Mouse (Mus musculus) gastrocnemius, adult 2 months (tissue): ENCODE measurements around the gene 6030408B16Rik. TPM values are rescaled to one million over a fixed set of nuclear protein-coding genes. Genes with fewer than 3 reads are reported as not detected.
A peak's percentile ranks its signal among the peaks of the same experiment; 100 is the strongest.

ENCODE experiments used
- DNase-seq: peaks from one replicate; pipeline ENCODE4 v3.0.0; 2022
- H3K27ac ChIP-seq: fragments of 200-600 bp; 2 replicates; pipeline ENCODE4 v1.8.1; 2022; ENCODE audit warnings: mild to moderate bottlenecking
- H3K4me3 ChIP-seq: fragments of 200-600 bp; 2 replicates; pipeline ENCODE4 v1.8.1; 2022; ENCODE audit warnings: mild to moderate bottlenecking, moderate library complexity
- CTCF ChIP-seq: fragments of 200-600 bp; IDR thresholded peaks from 2 replicates; pipeline ENCODE4 v1.8.1; 2022; ENCODE audit warnings: antibody characterized with exemption, mild to moderate bottlenecking, moderate library complexity
- intact Hi-C: fragments of 180-260 bp; cut with DNase I; formaldehyde crosslinking; loops from one replicate; pipeline ENCODE4 v1.15.1; 2025
- total RNA-seq, 2 experiments: library from RNA; stranded (reverse); gene quantifications; 2 replicates each; pipeline ENCODE4 v1.2.3; 2021

Gene 6030408B16Rik
- total RNA-seq, 2 experiments from 2014 or later: 0.20 to 0.36 TPM

DNA sequence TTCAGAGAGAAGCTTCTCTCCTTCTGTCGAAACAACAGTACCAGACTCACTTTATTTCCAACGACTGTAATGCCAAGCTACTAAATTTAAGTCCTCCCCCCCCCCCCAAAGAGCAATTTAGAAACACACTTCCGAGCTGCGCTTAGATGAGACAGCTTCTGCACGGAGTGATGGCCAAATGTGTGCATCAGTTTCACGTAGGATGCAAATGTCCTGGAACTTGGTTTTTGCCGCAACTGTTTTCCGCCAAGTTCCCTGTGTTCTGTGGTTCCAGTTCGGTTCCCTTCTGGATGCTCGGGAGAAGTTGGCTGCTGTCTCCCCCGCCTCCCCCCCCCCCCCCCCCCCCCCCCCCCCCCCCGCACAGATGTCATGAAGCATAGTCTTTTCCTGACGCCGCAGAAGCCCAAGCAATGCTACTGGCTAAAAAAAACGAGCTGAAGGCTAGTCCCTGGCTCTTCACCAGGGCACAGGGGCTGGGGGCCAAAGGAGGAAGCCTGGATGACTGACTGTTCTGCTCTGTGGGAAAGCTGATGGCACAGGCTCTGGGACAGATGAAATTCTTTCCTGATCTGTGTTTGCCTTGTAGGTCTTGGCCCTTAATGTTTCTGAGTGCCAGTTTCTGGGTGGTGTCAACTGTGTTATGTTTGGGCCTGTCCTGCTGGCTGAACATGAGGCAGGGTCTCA lies 18.2 kb downstream of the 6030408B16Rik start:
- peak overlapping the region; percentile 1; the same call in 1 of the 2 replicates for H3K4me3 ChIP-seq
- DNase-seq: peak; percentile 77
- TF ChIP-seq CTCF: no peak
- H3K27ac ChIP-seq: peak overlapping the region; percentile 82
- intact Hi-C loops: no loop called here

DNA sequence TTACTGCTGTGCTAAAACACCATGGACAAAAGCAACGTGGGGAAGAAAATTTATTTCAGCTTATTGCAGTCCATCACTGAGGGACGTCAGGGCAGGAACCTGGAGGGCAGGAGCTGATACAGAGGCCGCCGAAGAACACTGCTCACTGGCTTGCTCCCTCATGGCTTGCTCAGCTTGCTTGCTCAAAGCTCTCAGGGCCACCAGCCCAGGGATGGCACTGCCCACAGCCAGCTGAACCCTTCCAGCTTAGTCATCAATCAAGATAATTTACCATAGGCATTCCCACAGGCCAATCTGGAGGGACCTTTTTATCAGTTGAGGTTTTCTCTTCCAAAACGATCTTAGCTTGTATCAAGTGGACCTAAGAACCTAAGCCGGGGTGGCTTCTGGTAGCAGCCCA lies 19.0 kb downstream of the 6030408B16Rik start:
- peak overlapping the region; percentile 81 for H3K27ac ChIP-seq
- DNase-seq: no peak
- no peak for TF ChIP-seq CTCF
- intact Hi-C loops: no loop called here
- H3K4me3 ChIP-seq: no peak overlapping the region

DNA sequence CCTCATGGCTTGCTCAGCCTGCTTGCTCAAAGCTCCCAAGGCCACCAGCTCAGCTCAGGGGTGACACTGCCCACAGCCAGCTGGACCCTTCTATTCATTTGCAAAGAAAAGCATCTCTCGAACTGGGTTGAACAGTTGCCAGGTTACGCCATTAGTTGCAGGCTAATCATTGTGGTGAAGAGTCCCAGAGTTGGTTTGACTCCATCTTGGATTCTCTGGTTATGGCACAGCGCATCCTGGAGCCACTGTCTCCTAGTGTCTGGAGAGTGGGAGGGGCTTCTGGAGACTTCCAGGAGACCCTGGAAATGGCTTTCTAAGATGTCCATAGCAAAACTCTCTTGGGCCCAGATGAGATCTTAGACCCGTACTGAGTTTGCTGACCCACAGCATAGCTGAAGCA lies 22.4 kb downstream of the 6030408B16Rik start:
- DNase-seq: no peak
- Histone ChIP-seq H3K27ac (peak overlapping the region; percentile 64), H3K4me3 (no peak overlapping the region)
- TF ChIP-seq CTCF: no peak
- intact Hi-C loops: loop anchor here (2.0 to 5.0 kb wide), 3 partner anchors 31 to 93 kb away; partner anchors contain the start of genes Atg101 and Grasp

DNA sequence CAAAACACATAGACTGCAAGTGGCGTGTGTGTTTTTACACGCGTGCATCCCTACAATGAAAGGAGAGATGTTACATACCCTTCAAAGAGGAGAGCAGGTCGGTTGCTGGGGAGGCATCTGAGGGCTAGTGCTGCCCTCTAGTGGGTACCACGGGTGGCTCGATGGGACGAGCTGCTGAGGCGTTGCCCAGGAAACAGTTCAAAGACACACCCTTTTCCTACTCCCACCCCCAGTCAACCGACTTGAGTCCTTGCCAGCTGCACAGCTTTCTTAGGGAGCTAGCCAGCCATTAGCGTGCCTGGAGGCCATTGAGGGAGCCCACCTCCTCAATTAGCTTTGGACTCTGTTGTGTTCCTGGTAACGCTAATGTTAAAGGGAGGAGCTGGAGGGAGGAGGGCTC lies 22.8 kb downstream of the 6030408B16Rik start:
- intact Hi-C loops: loop anchor here (2.0 to 5.0 kb wide), 3 partner anchors 31 to 94 kb away; partner anchors contain the start of genes Atg101 and Grasp
- H3K4me3 ChIP-seq: peak overlapping the region; percentile 66

DNA sequence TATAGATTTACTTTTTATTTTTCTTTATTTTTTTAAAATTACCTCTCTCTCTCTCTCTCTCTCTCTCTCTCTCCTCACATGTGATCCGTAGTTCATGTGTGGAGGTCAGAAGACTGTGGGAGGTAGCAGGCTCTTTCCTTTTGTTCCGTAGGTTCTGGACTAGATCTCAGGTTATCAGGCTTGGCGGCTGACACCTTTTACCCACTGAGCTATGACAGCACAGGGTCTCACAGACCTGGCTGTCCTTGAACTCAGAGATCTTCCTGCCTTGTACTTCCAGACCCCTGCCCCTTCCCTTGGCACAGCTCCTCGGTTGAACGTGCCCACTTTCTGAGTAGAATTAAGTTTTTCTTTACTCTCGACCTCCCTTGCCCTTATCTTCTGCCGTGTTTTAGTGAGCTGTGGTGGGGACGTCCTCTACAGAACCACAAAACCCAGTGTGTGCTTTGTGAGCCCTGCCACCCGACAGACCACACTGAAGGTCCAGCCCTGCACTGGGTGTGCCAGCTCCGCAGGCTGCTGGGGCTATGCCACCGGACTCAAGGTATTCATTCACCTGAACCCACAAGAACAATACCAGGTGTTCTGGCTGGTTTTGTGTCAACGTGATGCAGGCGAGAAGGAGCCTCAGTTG lies 23.4 kb downstream of the 6030408B16Rik start:
- no peak for DNase-seq
- intact Hi-C loops: loop anchor here (5.0 kb wide), 1 partner anchor 94 kb away; the partner anchor contains the start of gene Grasp
- TF ChIP-seq CTCF: no peak
- peak overlapping the region; percentile 66 for H3K4me3 ChIP-seq
- H3K27ac ChIP-seq: peak overlapping the region; percentile 64

More for the DNA sequence above, 22.8 kb downstream of the 6030408B16Rik start:
- peak; percentile 92 for DNase-seq
- H3K27ac ChIP-seq: peak overlapping the region; percentile 64
- TF ChIP-seq CTCF: peak; percentile 96

DNA sequence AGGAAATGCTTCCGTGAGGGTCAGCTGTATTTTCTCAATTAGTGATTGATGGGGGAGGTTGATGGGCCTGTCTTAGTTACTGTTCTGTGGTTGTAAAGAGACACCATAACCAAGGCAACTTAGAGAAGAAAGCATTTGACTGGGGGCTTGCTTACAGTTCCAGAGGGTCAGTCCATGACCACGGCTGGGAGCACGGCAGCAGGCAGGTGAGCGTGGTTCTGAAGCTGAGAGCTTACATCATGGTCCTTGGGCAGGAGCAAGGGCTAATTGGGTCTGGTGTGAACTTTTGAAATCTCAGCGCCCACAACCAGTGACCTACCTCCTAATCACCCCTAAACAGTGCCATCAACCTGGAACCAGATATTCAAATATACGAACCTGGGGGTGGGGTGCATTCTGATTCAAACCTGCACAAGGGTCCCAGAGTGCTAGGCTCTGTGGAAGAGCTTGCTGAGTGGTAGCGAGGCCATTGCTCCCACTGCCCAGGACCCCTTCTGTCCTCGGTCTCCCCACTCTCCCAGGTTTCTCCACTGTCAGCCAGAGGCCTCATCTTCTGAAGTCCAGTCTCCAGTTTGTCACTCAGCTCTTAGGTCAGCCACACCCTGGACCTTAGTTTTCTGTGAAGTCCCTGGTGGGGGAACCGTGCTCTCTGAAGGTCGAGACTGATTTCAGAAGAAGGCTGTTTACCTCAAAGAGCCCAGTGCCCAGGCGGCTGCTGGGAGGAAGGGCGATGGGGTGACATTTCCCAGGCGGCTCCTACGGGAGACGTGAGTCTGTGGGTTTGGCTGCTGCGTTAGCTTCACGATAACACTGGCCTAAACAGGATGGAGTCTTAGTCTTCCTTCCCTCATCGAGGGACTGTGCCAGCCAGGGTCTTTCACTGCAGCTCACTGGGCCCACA lies 24.2 kb downstream of the 6030408B16Rik start:
- TF ChIP-seq CTCF: no peak
- peak overlapping the region; percentile 7; the same call in 1 of the 2 replicates for H3K4me3 ChIP-seq
- peak overlapping the region; percentile 64 for H3K27ac ChIP-seq
- intact Hi-C loops: loop anchor here (5.0 kb wide), 1 partner anchor 95 kb away; the partner anchor contains the start of gene Grasp
- DNase-seq: no peak

DNA sequence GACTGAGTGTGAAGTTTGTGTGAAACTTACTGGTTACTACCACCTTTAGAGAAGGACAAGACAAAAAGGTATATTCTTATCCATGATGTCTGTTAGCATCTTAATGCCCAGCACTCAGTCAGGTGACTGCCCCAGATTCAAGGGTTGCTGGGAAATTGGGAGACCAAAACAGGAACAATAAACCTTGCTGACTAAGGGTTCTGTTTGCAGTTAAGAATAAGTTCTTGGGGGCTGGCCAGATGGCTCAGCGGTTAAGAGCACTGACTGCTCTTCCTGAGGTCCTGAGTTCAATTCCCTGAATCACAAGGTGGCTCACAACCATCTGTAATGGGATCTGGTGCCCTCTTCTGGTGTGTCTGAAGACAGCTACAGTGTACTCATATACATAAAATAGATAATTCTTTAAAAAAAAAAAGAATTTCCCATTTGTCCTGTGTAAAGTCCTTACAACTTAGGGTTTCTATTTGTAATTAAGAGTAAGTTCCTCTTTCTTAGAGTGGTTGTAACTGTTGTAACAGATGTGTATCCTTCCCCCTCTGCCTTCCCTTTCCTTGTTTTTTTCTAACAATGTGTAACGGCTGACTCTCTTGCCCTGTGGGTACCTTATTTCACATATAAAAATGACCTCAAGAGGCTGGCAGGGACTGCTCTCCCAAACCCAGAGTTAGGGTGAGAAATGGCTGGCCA lies 24.9 kb downstream of the 6030408B16Rik start:
- intact Hi-C loops: loop anchor here (5.0 kb wide), 1 partner anchor 96 kb away; the partner anchor contains the start of gene Grasp

DNA sequence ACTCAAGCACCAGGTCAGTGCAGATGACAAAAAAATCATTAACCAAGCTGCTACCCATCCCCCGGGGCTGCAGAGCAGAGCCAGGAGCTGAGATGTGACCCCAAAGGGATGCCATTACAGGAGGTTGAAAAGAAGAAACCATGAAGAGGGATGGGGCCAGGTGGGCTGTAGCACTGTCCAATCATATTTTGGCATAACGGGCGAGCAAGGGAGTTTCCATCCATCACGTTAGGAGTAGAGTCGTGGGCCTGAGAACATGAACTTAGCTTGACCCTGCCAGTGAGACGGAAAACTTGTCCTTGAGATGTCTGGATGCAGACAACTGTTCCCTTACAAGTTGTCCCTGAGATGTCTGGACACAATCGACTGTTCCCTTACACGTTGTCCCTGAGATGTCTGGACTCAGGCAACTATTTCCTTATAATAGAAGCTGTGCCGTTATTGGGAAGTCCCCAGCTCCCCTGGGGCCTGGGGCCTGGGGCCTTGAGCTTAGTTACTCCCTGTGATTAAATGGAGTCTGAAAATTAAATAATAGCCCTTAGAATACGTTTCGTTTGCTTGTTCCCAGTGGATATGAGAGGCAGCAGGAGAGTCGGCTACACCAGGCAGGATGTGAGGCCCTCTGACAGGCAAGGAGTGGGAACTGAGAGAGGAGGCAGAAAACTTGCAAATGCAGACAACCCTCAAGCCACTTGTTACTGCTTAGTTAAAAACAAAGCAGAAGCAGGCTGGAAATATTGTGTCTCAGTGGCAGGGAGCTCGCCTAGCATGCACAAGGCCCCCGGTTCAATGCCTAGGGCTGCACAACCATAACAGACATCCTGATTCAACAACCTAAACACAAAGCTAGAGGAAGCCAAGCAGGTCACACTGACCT lies 26.1 kb downstream of the 6030408B16Rik start:
- intact Hi-C loops: loop anchor here (5.0 kb wide), 1 partner anchor 97 kb away; the partner anchor contains the start of gene Grasp
- H3K4me3 ChIP-seq: no peak overlapping the region
- DNase-seq: no peak
- no peak for TF ChIP-seq CTCF
- H3K27ac ChIP-seq: peak overlapping the region; percentile 78

More for the DNA sequence above, 24.9 kb downstream of the 6030408B16Rik start:
- Histone ChIP-seq H3K4me3 (no peak overlapping the region), H3K27ac (peak overlapping the region; percentile 78)
- DNase-seq: no peak
- TF ChIP-seq CTCF: peak; percentile 8; the same call in 1 of the 2 replicates

DNA sequence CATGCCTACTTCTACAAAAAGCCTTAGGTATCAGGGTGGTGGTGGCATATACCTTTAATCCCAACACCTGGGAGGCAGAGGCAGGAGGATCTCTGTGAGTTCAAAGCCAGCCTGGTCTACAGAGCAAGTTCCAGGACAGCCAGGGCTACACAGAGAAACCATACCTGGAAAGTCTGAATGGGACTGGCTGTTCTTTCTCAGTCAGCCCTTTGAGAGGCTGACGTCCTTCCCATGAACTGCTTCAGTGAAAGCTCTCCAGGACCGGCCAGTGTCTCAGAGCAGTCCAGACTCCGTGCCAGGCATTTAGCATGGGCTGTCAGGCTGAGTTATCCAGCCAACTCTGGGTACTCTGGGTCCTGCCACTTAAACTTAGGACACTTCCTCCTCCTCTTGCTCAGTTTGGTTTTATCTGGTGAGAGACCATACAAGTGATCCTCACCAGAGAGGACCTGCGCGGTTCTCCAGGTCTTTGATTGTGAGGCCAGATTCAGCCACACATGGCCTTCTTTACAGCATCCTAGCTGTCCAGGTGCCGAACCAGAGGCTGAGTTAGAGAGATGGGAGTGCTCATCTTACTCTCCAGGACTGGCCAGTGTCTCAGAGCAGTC lies 27.1 kb downstream of the 6030408B16Rik start:
- DNase-seq: no peak
- Histone ChIP-seq H3K27ac (peak overlapping the region; percentile 78), H3K4me3 (no peak overlapping the region)
- intact Hi-C loops: loop anchor here (5.0 kb wide), 1 partner anchor 752 kb away; the partner anchor contains the start of gene Eif4b
- no peak for TF ChIP-seq CTCF

DNA sequence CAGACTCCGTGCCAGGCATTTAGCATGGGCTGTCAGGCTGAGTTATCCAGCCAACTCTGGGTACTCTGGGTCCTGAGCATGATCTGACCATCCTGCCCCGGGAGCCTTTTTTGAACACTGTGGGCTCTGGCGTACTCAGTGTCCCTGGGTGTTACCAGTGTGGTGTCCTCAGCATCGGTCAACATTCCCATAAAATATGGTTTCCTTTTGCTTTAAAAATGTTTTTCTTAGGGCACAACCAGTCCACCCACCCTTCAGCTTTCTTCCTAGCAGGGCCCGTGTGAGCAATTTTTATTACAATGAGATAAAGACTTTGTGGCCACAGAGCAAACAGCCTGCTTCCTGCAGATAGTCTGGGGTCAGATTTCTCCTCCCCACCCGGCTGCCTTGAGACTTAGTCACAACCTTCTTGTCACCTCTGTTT lies 27.6 kb downstream of the 6030408B16Rik start:
- no peak overlapping the region for H3K4me3 ChIP-seq
- peak; percentile 48 for DNase-seq
- H3K27ac ChIP-seq: peak overlapping the region; percentile 78
- intact Hi-C loops: loop anchor here (5.0 kb wide), 1 partner anchor 752 kb away; the partner anchor contains the start of gene Eif4b
- TF ChIP-seq CTCF: no peak
